Mouse (Mus musculus): ENCODE data around the gene Dennd5b. TPM values are rescaled to one million over a fixed set of nuclear protein-coding genes. Genes with fewer than 3 reads are reported as not detected.

Gene Dennd5b
- polyA plus RNA-seq, 2 experiments, result 2.3 to 3.1 TPM

DNA sequence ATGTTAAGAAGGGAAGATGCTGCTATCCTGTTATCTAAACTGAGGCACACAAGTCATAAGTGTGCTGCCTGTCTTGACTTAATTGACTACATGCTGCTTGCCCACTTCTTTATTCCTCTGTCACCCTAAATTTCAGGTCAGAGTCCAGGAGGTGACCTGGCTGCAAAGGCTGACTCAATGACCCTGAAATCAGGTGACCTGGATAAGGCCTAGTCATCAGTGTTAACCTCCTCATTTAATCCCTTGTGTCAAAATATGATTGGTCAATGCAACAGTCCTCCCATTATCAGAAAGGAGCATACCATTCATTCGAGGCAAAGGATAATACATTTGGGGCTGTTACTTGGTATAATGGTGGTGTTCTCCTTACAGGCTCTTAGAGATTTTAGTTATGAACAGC lies 38.0 kb upstream of the Dennd5b start, which contains the start of gene Etfbkmt:
Gene Etfbkmt (plus strand): TSS at position 379 of the 400 bp plus-strand sequence.
- Histone ChIP-seq H3K27me3 (ENCODE audit: control insufficient read depth, insufficient read depth, low read length) (no peaks in the 10 kb centered on the region), H3K4me3 (ENCODE audit: insufficient read depth in 1 of 2, low read depth in 2 of 2, low read length in 2 of 2) (no peak within 1 kb of the TSS), H3K9ac (replicated peaks) (no peak within 1 kb of the TSS), H3K4me2 (ENCODE audit: low read depth) (peak within 1 kb of the TSS; percentile 85; the same call in 1 of the 2 replicates), H3K36me3 (replicated peaks; ENCODE audit: control insufficient read depth, insufficient read depth, low read depth) (no peaks in the 10 kb centered on the region; the same call in 1 of the 2 replicates), H3K27ac (no peak within 1 kb of the TSS), H3K4me1 (replicated peaks; ENCODE audit: control insufficient read depth in 2 of 2, insufficient read depth in 2 of 2, low read length in 1 of 2) (peaks cover 2 to 16% of the 10 kb centered on the region in 2 experiments; a peak in 3 of 4 replicates), H3K9me3 (ENCODE audit: control insufficient read depth, low read length) (no peaks in the 10 kb centered on the region)
- TF ChIP-seq EP300 (IDR thresholded peaks at IDR 0.05; ENCODE audit: low read depth) (no peak), CTCF (IDR thresholded peaks at IDR 0.05; ENCODE audit: low read depth) (no peak)
- DNase-seq (ENCODE audit: low read depth in 3 of 3, low spot score in 3 of 3) (no peak), ATAC-seq (ENCODE audit: insufficient read depth) (no peak)
- 23% methylated on average over 1 of the region's 1 CpGs for WGBS (ENCODE audit: insufficient replicate concordance)

DNA sequence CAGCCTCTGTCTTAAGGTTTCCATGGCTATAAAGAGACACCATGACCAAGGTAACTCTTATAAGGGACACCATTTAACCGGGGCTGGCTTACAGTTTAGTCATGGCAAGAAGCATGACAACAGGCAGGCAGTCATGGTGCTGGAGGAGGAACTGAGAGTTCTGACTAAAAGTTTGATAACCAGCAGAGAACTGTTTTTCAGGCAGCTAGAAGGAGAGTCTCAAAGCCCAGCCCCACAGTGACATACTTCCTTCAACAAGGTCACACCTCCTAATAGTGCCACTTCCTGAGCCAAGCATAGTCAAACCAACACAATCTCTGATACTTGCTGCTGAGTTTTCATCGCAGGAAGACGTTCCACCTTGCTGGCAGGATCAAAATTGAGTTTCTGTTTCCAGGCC lies 37.5 kb upstream of the Dennd5b start:
- no peak overlapping the region for H3K9ac ChIP-seq (replicated peaks)
- no peaks in the 10 kb centered on the region for H3K27me3 ChIP-seq (ENCODE audit: control insufficient read depth, insufficient read depth, low read length)
- no peak overlapping the region for H3K27ac ChIP-seq
- 80% methylated on average over 3 of the region's 3 CpGs for WGBS (ENCODE audit: insufficient replicate concordance)
- peaks cover 5 to 19% of the 10 kb centered on the region in 2 experiments; a peak in 3 of 4 replicates for H3K4me1 ChIP-seq (replicated peaks; ENCODE audit: control insufficient read depth in 2 of 2, insufficient read depth in 2 of 2, low read length in 1 of 2)
- H3K4me3 ChIP-seq (ENCODE audit: insufficient read depth in 1 of 2, low read depth in 2 of 2, low read length in 2 of 2), result no peak overlapping the region
- DNase-seq (ENCODE audit: low read depth in 3 of 3, low spot score in 3 of 3) (no peak), ATAC-seq (ENCODE audit: insufficient read depth) (no peak)
- no peaks in the 10 kb centered on the region; the same call in 1 of the 2 replicates for H3K36me3 ChIP-seq (replicated peaks; ENCODE audit: control insufficient read depth, insufficient read depth, low read depth)
- TF ChIP-seq CTCF (IDR thresholded peaks at IDR 0.05; ENCODE audit: low read depth) (no peak), EP300 (IDR thresholded peaks at IDR 0.05; ENCODE audit: low read depth) (no peak)
- H3K4me2 ChIP-seq (ENCODE audit: low read depth), result no peak overlapping the region
- H3K9me3 ChIP-seq (ENCODE audit: control insufficient read depth, low read length), result no peaks in the 10 kb centered on the region

DNA sequence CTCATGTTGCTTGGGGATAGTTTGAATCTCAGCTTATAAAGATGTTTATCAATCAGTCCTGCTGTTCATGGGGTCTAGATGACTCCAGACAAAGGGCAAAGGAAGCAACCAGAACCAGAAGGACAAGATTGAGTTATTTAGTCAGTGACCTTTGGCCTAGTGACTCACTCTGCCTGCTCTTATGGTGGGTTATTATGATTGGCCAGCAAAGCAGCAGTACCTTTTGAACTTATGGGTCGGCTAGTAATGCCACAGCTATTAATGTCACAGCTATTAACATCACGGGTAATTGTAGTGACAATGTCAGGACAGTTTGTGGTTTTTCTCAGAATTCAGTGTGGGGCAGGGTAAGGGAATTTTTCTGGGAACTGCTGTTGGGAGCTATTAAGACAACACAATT lies 36.5 kb upstream of the Dennd5b start:
- Histone ChIP-seq H3K4me1 (replicated peaks; ENCODE audit: control insufficient read depth in 2 of 2, insufficient read depth in 2 of 2, low read length in 1 of 2) (peaks cover 5 to 19% of the 10 kb centered on the region in 2 experiments; a peak in 3 of 4 replicates), H3K27me3 (ENCODE audit: control insufficient read depth, insufficient read depth, low read length) (no peaks in the 10 kb centered on the region), H3K9ac (replicated peaks) (no peak overlapping the region), H3K4me2 (ENCODE audit: low read depth) (no peak overlapping the region), H3K27ac (no peak overlapping the region), H3K4me3 (ENCODE audit: insufficient read depth in 1 of 2, low read depth in 2 of 2, low read length in 2 of 2) (no peak overlapping the region), H3K36me3 (replicated peaks; ENCODE audit: control insufficient read depth, insufficient read depth, low read depth) (no peaks in the 10 kb centered on the region; the same call in 1 of the 2 replicates), H3K9me3 (ENCODE audit: control insufficient read depth, low read length) (no peaks in the 10 kb centered on the region)
- WGBS (ENCODE audit: insufficient replicate concordance), result 49% methylated on average over 2 of the region's 2 CpGs
- DNase-seq (ENCODE audit: low read depth in 3 of 3, low spot score in 3 of 3) (no peak), ATAC-seq (ENCODE audit: insufficient read depth) (no peak)
- no peak for TF ChIP-seq CTCF (IDR thresholded peaks at IDR 0.05; ENCODE audit: low read depth)
- TF ChIP-seq EP300 (IDR thresholded peaks at IDR 0.05; ENCODE audit: low read depth), result no peak

DNA sequence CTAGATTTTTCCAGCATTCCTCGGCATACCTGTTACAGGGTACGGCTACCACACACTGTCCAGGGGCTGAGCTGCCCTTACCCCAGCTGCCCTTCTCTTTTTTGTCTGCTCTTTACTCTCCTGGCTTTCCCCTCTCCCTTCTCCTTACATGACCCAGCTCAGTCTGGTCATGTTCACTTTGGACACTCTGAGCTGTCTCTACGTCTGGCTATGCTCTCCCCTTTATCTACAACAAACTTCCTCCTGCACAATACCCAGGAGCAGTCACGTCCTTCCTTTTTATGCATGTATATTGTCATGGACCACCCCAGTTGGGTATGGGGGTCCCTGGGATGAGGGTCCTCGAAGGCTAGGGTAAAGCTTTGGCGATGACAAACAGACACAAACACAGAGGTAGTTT lies 34.2 kb upstream of the Dennd5b start:
- Histone ChIP-seq H3K9me3 (ENCODE audit: control insufficient read depth, low read length) (no peaks in the 10 kb centered on the region), H3K36me3 (replicated peaks; ENCODE audit: control insufficient read depth, insufficient read depth, low read depth) (no peaks in the 10 kb centered on the region), H3K27me3 (ENCODE audit: control insufficient read depth, insufficient read depth, low read length) (no peaks in the 10 kb centered on the region), H3K4me1 (replicated peaks; ENCODE audit: control insufficient read depth in 2 of 2, insufficient read depth in 2 of 2, low read length in 1 of 2) (peaks cover 3 to 11% of the 10 kb centered on the region in 2 experiments; a peak in 3 of 4 replicates), H3K27ac (no peak overlapping the region), H3K9ac (replicated peaks) (no peak overlapping the region), H3K4me3 (ENCODE audit: insufficient read depth in 1 of 2, low read depth in 2 of 2, low read length in 2 of 2) (no peak overlapping the region), H3K4me2 (ENCODE audit: low read depth) (no peak overlapping the region)
- DNase-seq (ENCODE audit: low read depth in 3 of 3, low spot score in 3 of 3) (no peak), ATAC-seq (ENCODE audit: insufficient read depth) (no peak)
- WGBS (ENCODE audit: insufficient replicate concordance), result 51% methylated on average over 6 of the region's 6 CpGs
- no peak for TF ChIP-seq CTCF (IDR thresholded peaks at IDR 0.05; ENCODE audit: low read depth)
- TF ChIP-seq EP300 (IDR thresholded peaks at IDR 0.05; ENCODE audit: low read depth), result no peak

DNA sequence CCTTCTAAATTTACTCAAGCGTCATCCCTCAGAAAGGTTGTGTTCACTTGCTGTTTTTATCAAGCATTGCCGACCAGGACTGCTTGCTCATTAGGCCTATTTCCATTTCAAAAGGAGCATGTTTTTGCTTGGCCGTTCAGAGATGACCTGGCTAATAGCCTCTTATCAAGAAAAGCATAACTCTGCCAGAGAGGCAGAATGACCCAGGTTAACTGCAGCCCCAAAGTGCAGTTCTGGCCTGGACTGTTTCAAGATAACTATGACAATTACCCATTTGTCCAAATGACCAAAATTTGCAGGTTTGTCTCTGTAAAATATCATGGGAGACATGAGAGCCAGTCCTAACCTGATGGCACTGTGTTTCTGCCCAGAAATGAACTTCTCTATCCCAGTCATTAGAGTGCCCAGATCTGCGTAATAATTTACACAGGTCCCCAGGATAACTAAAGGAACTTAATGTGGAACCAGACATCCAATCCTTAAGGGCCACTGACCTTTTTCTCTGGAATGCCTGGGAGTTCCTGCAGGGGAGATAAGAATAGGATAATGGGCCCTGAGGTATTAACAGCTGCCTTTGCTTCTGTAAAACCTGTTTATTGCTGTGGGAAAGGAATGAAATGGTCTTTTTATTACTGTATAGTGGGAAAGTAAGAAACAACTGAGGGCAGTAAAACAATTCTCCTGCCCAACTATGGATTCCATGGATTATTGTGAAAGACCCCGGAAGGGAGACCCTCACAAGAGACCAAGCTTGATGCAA lies 33.1 kb upstream of the Dennd5b start:
- WGBS (ENCODE audit: insufficient replicate concordance), result 36% methylated on average over 5 of the region's 5 CpGs
- no peak overlapping the region for H3K27ac ChIP-seq
- ATAC-seq (ENCODE audit: insufficient read depth), result peak; percentile 24; the same call in 1 of the 2 replicates

More for the DNA sequence above, 33.1 kb upstream of the Dennd5b start:
- no peaks in the 10 kb centered on the region for H3K36me3 ChIP-seq (replicated peaks; ENCODE audit: control insufficient read depth, insufficient read depth, low read depth)
- H3K4me2 ChIP-seq (ENCODE audit: low read depth), result no peak overlapping the region
- no peaks in the 10 kb centered on the region for H3K27me3 ChIP-seq (ENCODE audit: control insufficient read depth, insufficient read depth, low read length)
- peaks cover 3 to 10% of the 10 kb centered on the region in 2 experiments; a peak in 3 of 4 replicates for H3K4me1 ChIP-seq (replicated peaks; ENCODE audit: control insufficient read depth in 2 of 2, insufficient read depth in 2 of 2, low read length in 1 of 2)
- DNase-seq (ENCODE audit: low read depth in 3 of 3, low spot score in 3 of 3), result no peak
- no peak overlapping the region for H3K9ac ChIP-seq (replicated peaks)
- no peak overlapping the region for H3K4me3 ChIP-seq (ENCODE audit: insufficient read depth in 1 of 2, low read depth in 2 of 2, low read length in 2 of 2)
- H3K9me3 ChIP-seq (ENCODE audit: control insufficient read depth, low read length), result no peaks in the 10 kb centered on the region
- TF ChIP-seq CTCF (IDR thresholded peaks at IDR 0.05; ENCODE audit: low read depth), result no peak
- no peak for TF ChIP-seq EP300 (IDR thresholded peaks at IDR 0.05; ENCODE audit: low read depth)

Measured in liver, embryonic 14.5 days (tissue).